Mouse (Mus musculus): Measurements from ENCODE around the gene Podxl. TPM values are rescaled to one million over a fixed set of nuclear protein-coding genes. Genes with fewer than 3 reads are reported as not detected.
A peak's percentile ranks its signal among the peaks of the same experiment; 100 is the strongest.
"Not testable (repeated sequence)": the region's sequence is repeated elsewhere in the genome, so short reads cannot be mapped to it uniquely, and the experiment has no call there.

The Podxl gene
- polyA plus RNA-seq, 1 experiment from 2014 or later, result 14.8 TPM

- 5% methylated on average over 16 of the region's 16 CpGs for WGBS
- Histone ChIP-seq H3K9ac (peak overlapping the region; percentile 77), H3K9me3 (no peaks in the 10 kb centered on the region), H3K4me2 (replicated peaks) (peak overlapping the region; percentile 94), H3K4me3 (peak overlapping the region; percentile 67), H3K27ac (no peak overlapping the region), H3K36me3 (no peaks in the 10 kb centered on the region), H3K27me3 (replicated peaks) (peaks cover 4% of the 10 kb centered on the region; the same call in 1 of the 2 replicates), H3K4me1 (peaks cover 33% of the 10 kb centered on the region)
- no peak for ATAC-seq (ENCODE audit: low FRiP score, low read depth)
Observed at GRCm38 (mm10) chr6:31562371-31563080, 1.3 kb downstream of the Podxl start.

- H3K9ac ChIP-seq; ATAC-seq (ENCODE audit: low FRiP score, low read depth); H3K27ac ChIP-seq; H3K9me3 ChIP-seq; H3K36me3 ChIP-seq; H3K27me3 ChIP-seq (replicated peaks): not testable (repeated sequence)
- peak overlapping the region; percentile 67 for H3K4me3 ChIP-seq
- H3K4me2 ChIP-seq (replicated peaks), result peak overlapping the region; percentile 94
- WGBS, result 69% methylated on average over 3 of the region's 3 CpGs
- peaks cover 33% of the 10 kb centered on the region for H3K4me1 ChIP-seq
Observed at GRCm38 (mm10) chr6:31561948-31562347, 1.8 kb downstream of the Podxl start.

GRCm38 (mm10) chr6:31560138-31560959 is 3.4 kb downstream of the Podxl start:
- no peaks in the 10 kb centered on the region for H3K9me3 ChIP-seq
- H3K4me1 ChIP-seq, result peaks cover 33% of the 10 kb centered on the region
- peak overlapping the region; percentile 94 for H3K4me2 ChIP-seq (replicated peaks)
- H3K36me3 ChIP-seq, result no peaks in the 10 kb centered on the region
- no peak for ATAC-seq (ENCODE audit: low FRiP score, low read depth)
- no peak overlapping the region for H3K27ac ChIP-seq
- H3K9ac ChIP-seq, result no peak overlapping the region
- peaks cover 4% of the 10 kb centered on the region; the same call in 1 of the 2 replicates for H3K27me3 ChIP-seq (replicated peaks)
- no peak overlapping the region for H3K4me3 ChIP-seq
- WGBS, result 13% methylated on average over 13 of the region's 13 CpGs

GRCm38 (mm10) chr6:31556460-31557100 is 7.2 kb downstream of the Podxl start:
- H3K36me3 ChIP-seq, result no peaks in the 10 kb centered on the region
- 89% methylated on average over 7 of the region's 7 CpGs for WGBS

GRCm38 (mm10) chr6:31550876-31551532 is 12.8 kb downstream of the Podxl start:
- Histone ChIP-seq H3K4me1 (peaks cover 9% of the 10 kb centered on the region), H3K4me3 (no peak overlapping the region), H3K36me3 (no peaks in the 10 kb centered on the region), H3K9me3 (no peaks in the 10 kb centered on the region), H3K27me3 (replicated peaks) (no peaks in the 10 kb centered on the region), H3K9ac (no peak overlapping the region), H3K4me2 (replicated peaks) (no peak overlapping the region), H3K27ac (no peak overlapping the region)
- WGBS, result 79% methylated on average over 22 of the region's 22 CpGs
- ATAC-seq (ENCODE audit: low FRiP score, low read depth), result no peak

More at GRCm38 (mm10) chr6:31556460-31557100, 7.2 kb downstream of the Podxl start:
- Histone ChIP-seq H3K4me1 (peaks cover 20% of the 10 kb centered on the region), H3K4me3 (no peak overlapping the region), H3K27ac (no peak overlapping the region), H3K9me3 (no peaks in the 10 kb centered on the region), H3K4me2 (replicated peaks) (no peak overlapping the region), H3K9ac (no peak overlapping the region), H3K27me3 (replicated peaks) (0 out of 2 replicates have a peak, but pooled peaks cover 4% of the 10 kb centered on the region)
- ATAC-seq (ENCODE audit: low FRiP score, low read depth), result no peak

- no peak overlapping the region for H3K27ac ChIP-seq
- H3K9me3 ChIP-seq, result no peaks in the 10 kb centered on the region
- 76% methylated on average over 5 of the region's 5 CpGs for WGBS
- no peak overlapping the region for H3K4me2 ChIP-seq (replicated peaks)
- no peak overlapping the region for H3K4me3 ChIP-seq
- no peaks in the 10 kb centered on the region for H3K36me3 ChIP-seq
- ATAC-seq (ENCODE audit: low FRiP score, low read depth), result 0 out of 2 replicates have a peak, but pooled peaks have one; percentile 25
- no peak overlapping the region for H3K9ac ChIP-seq
- H3K27me3 ChIP-seq (replicated peaks), result no peaks in the 10 kb centered on the region
- H3K4me1 ChIP-seq, result peaks cover 9% of the 10 kb centered on the region
Observed at GRCm38 (mm10) chr6:31549361-31550051, 14.3 kb downstream of the Podxl start.

- WGBS, result 73% methylated on average over 4 of the region's 4 CpGs
- H3K27me3 ChIP-seq (replicated peaks), result no peaks in the 10 kb centered on the region
- no peaks in the 10 kb centered on the region for H3K36me3 ChIP-seq
- no peak overlapping the region for H3K4me3 ChIP-seq
- no peak overlapping the region for H3K9ac ChIP-seq
- H3K4me1 ChIP-seq, result peaks cover 4% of the 10 kb centered on the region; the same call in 1 of the 2 replicates
- no peak overlapping the region for H3K4me2 ChIP-seq (replicated peaks)
- H3K9me3 ChIP-seq, result no peaks in the 10 kb centered on the region
- no peak overlapping the region for H3K27ac ChIP-seq
- ATAC-seq (ENCODE audit: low FRiP score, low read depth), result no peak
Observed at GRCm38 (mm10) chr6:31544318-31544717, 19.5 kb downstream of the Podxl start.

- Histone ChIP-seq H3K4me2 (replicated peaks) (no peak overlapping the region), H3K4me3 (no peak overlapping the region), H3K9ac (no peak overlapping the region), H3K9me3 (no peaks in the 10 kb centered on the region), H3K27me3 (replicated peaks) (no peaks in the 10 kb centered on the region), H3K4me1 (no peaks in the 10 kb centered on the region), H3K27ac (no peak overlapping the region), H3K36me3 (no peaks in the 10 kb centered on the region)
- 94% methylated on average over 6 of the region's 6 CpGs for WGBS
- ATAC-seq (ENCODE audit: low FRiP score, low read depth), result no peak
Observed at GRCm38 (mm10) chr6:31540018-31540417, 23.8 kb downstream of the Podxl start.

- Histone ChIP-seq H3K4me2 (replicated peaks) (no peak overlapping the region), H3K4me1 (no peaks in the 10 kb centered on the region), H3K27me3 (replicated peaks) (no peaks in the 10 kb centered on the region), H3K4me3 (no peak overlapping the region), H3K36me3 (no peaks in the 10 kb centered on the region), H3K9ac (no peak overlapping the region), H3K27ac (no peak overlapping the region), H3K9me3 (no peaks in the 10 kb centered on the region)
- 97% methylated on average over 1 of the region's 1 CpGs for WGBS
- no peak for ATAC-seq (ENCODE audit: low FRiP score, low read depth)
Observed at GRCm38 (mm10) chr6:31538112-31538511, 25.7 kb downstream of the Podxl start.

- H3K4me2 ChIP-seq (replicated peaks), result no peak overlapping the region
- no peak overlapping the region for H3K27ac ChIP-seq
- H3K9ac ChIP-seq, result no peak overlapping the region
- H3K9me3 ChIP-seq, result no peaks in the 10 kb centered on the region
- WGBS, result 92% methylated on average over 4 of the region's 4 CpGs
- no peaks in the 10 kb centered on the region for H3K36me3 ChIP-seq
- no peaks in the 10 kb centered on the region for H3K4me1 ChIP-seq
- H3K4me3 ChIP-seq, result no peak overlapping the region
- ATAC-seq (ENCODE audit: low FRiP score, low read depth), result no peak
- no peaks in the 10 kb centered on the region for H3K27me3 ChIP-seq (replicated peaks)
Observed at GRCm38 (mm10) chr6:31537193-31537592, 26.6 kb downstream of the Podxl start.

GRCm38 (mm10) chr6:31534705-31535104 is 29.1 kb downstream of the Podxl start:
- no peaks in the 10 kb centered on the region for H3K4me1 ChIP-seq
- 93% methylated on average over 5 of the region's 5 CpGs for WGBS
- H3K4me3 ChIP-seq, result no peak overlapping the region
- H3K9ac ChIP-seq, result no peak overlapping the region
- no peak overlapping the region for H3K27ac ChIP-seq
- H3K4me2 ChIP-seq (replicated peaks), result no peak overlapping the region
- H3K27me3 ChIP-seq (replicated peaks), result no peaks in the 10 kb centered on the region
- H3K36me3 ChIP-seq, result no peaks in the 10 kb centered on the region
- no peaks in the 10 kb centered on the region for H3K9me3 ChIP-seq
- no peak for ATAC-seq (ENCODE audit: low FRiP score, low read depth)

Measured in neural tube, embryonic 12.5 days (tissue).